Mouse (Mus musculus): ENCODE results near the gene Mycl.

The Mycl gene

DNA sequence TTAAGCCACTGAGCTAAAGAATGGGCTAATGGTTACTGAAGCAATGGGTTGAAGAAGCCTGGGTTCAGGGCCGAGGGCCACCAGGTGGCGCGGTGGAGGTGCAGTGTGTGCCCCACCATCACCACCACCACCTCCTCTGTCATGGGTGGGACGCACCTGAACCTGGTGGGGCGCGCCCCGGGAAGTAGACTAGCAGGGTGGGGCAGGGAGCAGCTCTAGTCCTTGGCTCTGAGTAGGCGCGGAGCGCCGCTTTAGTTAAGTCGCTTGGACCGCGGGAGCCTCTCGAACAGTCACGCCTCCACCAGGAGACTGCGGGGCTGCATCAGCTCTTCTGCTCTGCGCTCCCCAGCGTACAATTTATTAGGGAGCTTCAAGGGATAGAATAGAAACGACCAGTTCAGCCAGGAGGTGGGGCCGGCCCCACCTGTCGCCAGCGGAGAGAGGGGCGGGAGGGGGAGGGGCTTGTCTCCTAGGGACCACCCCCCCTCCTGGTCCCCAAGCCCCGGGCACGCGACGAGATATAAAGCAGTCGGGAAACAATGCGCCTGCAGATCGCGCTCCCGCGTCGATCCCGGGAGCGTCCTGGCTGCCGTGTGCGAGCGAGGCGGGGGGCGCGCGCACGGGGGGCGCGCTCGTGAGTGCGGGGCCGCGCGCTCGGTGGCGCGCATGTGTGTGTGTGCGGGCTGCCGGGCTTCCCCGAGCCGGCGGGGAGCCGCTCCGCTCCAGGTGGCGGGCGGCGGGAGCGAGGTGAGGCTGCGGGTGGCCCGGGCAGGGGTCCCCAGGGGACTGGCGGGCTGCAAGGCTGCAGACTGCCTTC, at the start of gene Mycl:
TSS of gene Mycl (plus strand) at position 249 of the 817 bp plus-strand sequence.
- peak; percentile 48 for DNase-seq (ENCODE audit: low spot score)

DNA sequence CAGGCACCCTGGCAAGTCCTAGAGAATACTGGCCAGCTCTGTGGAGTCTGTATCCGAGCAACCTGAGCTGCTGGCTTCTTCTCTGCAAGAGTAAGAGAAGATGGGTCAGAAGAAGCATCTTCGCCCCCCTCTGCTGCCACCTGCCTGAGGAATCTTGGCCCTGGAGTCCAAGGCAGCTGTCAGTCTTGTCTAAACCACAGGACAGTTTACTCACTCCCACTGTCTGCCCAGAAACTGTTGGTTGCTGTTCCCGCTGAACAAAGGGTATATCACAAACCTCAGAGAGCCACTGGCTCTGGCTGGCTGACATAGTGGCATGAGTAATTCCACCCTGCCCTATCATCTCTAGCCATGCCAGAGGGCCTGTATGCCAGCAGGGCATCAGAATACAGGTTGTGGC, 48.2 kb upstream of the Mycl start:
- DNase-seq (ENCODE audit: low spot score), result no peak

DNA sequence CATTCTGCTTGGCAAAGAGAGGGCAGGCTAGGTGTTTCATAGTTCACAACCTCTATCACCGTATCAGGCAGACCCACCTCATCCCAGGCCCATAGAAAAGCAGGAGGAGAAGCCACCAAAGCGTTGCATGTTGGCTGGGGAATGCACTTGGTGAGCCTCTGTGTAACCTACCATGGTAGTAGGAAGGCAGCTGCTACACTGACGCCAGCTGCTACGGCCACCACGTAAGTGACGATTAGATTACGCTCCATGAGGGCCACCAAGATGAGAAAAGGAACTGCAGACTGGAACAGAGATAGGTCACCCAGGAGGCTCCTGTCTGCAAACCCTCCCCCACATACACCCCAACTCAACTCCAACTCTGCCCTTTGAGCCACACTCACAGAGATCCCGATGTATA, 46.4 kb upstream of the Mycl start:
- DNase-seq (ENCODE audit: low spot score), result no peak

DNA sequence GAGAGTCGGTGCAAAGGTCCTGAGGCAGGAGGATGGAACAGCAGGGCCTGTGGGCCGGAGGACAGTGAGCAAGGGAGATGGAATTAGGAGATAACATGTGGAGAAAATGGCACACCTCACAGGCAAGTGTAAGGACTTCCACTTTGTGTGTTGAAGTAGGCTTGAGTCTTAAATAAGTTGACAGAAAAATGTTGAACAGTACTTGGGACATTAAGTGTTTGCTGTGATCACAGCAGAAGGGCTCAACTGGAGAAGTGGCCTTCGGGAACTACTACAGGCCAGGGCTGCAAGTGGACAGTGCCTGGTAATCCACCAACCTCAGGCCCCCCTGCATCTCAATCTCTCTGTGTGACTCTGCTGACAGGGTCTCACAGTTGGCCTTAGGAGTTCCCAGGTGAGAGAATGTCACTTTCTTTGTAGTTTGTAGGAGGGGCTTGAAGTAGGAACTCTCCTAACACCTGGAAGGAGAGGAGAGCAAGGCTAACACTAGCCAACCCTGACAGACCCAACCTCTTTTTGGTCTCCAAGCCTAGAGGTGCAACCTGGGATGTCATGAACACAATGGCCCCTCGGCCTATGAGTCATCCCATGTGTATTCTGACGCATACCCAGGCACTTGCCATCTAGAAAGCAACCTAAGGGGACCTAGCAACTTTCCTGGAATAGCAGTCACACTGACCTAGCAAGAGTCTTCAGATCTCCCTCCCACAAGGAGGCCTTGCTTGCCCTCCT, 40.6 kb upstream of the Mycl start:
- DNase-seq (ENCODE audit: low spot score), result no peak

DNA sequence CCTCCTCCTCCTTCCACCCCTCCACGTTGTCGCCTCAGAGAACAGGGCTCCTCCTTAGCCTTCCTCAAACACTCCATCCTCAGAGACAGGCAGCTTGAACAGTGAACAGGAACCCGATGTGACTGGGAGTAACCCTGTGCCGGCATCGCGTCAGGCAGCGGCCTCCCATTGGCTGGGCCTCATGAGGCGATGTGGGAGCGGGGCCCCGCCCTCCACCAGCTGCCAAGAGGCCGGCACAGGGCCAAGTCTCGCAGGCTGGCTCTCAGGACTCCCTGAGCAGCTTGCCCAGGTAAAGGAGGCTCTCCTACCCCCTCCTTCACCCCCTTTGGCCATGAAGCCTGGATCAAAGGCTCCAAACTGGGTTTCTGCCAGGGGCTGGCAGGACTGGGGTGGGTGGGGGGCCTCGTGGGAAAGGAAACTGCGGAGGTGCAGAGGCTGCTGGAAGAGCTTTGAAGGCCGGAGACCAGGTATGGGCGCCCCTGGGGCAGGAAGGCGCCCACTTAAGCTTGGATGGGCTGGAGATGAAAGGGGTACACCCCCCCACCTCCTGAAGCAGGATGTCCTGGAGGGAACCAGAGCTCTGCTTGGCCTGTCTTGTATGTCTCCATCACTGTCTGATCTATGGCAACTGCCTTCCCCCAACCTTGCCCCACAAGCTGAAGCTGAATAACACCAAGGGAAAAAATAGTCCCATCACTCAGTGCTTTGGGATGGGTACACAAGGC, 39.9 kb upstream of the Mycl start:
- peak; percentile 84 for DNase-seq (ENCODE audit: low spot score)

DNA sequence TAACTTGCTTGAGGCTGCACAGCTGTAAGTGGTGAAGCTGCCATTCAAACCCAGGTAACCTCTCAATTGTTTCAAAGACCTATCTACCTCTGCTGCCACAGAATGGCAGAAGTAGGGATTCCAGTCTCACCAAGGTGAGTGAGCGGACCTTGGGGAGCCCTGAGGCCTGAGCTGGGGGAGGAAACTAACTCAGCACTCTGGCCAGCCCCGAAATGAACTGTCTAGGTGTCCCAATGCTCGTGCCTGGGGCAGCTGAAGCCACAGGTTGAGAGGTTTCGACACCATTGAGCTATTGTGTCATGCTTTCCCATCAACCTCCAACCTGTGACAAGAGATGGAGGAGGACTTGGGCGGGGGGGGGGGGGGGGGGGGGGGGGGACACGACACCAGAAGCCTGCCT, 39.2 kb upstream of the Mycl start:
- no peak for DNase-seq (ENCODE audit: low spot score)

DNA sequence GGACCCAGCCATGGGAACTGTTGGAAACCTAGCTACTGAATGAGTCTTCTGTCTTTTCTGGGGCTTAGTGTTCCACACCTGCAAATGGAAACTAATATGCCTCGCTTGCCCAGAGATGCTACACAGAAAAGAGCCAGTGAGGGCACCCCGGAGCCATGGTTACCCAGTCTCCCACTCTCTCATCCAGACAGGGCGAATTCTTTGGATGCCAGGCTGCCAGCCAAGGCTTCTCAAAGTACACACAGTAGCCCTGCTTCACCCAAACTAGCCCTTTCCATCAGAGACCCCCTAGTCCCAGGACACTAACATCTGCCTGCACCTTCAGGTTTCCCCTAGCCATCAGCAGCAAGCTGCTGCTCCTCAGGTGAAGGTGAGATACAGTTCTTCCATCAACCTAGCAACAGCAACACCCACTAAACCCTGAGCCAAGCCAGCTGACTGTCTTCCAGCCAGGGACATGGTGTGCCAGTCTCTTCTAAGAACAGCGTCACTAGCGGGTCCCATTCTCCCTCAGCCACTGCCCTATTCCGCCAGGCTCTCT, 36.9 kb upstream of the Mycl start:
- no peak for DNase-seq (ENCODE audit: low spot score)

DNA sequence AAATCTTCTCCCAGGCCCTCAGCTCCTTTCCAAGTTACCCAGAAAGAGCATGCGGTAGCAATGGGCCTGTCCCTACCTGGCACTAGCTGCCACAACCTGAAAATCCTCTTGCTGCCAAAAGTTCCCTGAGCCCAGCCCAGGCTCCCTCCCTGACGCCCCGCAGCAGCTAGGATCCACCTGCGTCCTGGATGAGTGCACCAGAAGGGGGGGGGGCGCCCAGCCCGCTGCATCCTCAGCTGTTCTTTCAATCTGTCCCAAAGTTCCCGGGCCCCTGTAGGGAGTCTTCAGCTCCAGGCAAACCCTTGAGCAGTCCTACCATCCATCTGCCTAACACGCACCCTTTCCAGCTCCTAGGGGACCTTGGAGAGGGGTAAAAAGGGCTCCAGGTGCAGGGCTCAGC, 35.6 kb upstream of the Mycl start:
- no peak for DNase-seq (ENCODE audit: low spot score)

DNA sequence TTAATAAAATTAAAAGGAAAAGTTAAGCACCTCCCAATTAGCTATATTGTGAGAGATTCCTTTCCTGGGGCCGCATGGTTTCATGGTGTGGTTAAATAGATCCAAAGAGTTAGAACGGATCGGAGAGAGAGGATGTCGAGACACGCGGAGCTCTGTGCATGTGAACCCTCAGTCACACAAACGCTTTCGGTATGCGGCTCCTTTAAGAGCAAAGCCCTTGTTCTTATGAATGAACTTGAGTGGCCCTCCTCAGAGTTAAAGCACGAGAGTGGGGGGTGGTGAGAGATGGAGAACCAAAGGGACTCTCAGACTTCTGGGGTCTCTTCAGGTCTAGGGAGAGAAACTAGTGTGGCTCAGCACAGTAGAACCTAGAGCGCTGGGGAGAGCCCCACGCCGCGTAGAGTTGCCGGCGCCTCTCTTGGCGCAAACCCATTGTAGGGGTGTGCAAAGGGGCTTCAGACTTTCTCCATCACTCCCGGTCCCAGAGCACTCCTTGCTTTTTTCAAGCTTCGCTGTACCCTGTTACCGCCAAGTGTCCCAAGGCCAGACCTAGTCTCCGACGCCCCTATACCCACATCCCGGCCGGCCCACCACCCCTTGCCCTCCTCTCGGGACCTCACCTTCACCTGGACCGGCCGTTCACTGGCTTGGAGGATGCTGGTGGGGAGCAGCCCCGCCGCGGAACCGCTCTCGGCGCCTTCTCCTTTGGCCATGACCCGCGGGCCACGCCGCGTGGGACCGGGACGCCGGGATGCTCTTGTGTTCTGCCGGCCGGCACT, 34.9 kb upstream of the Mycl start:
- no peak for DNase-seq (ENCODE audit: low spot score)

DNA sequence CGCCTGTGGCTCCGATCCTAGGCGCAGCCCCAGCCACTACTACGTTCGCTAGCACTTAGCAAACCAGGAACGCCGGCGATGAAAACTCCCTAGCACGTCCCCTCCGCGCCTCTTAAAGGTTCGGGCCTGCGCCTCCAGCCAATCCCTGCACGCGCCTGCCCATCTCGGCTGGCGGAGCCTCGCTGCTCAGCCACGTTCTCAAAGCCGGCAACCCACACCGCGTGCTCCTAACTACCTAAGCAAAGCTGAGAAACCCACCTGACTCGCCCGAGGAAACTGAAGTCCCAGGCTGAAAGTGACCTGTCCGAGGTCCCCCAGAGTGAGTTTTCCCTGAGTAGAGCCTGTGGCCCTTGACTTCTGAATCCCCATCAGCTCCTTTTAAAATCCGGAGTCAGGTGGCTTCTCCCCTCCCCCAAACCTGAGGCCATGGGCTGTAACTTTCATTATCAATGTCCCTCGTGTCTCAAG, 34.3 kb upstream of the Mycl start, which contains the start of gene Mfsd2a:
TSS of gene Mfsd2a (minus strand) at position 89 of the 468 bp plus-strand sequence.
- peak; percentile 68 for DNase-seq (ENCODE audit: low spot score)

DNA sequence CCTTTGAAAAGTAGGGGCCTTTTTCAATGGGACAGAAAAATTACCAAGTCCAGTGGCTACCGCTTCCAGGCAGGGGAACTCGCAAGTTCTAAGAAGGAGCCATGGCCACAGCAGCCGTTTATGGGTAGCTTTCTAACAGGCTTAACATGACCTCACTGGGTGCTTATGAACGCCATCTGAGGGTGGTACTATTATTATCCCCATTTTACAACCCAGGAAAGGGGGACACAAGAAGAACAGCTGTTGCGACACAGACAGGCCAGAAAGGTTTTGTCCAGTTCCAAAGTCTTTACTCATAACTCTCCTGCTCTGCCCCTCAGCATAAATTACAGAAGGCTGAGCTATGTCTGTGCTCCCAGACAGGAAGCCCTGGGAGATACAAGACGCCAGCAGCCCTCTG, 33.9 kb upstream of the Mycl start:
- DNase-seq (ENCODE audit: low spot score), result no peak

DNA sequence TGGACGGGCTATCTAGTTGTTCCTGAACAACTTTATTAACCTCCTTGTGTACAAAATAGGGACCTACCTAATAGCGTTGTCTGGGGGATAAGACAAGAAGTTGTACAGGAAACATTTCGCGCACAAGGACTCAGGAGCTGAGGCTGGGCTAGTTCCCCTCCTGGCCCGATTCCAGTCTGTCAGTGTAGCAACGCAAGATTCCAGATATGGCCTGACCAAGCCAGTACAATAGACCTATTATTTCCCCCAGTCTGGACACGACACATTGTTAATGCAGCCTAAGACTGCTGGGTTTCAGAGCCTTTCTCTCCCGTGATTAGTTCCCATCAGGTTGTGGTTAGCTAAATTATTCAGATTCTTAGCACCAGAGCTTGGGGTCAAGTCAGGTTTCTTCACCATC, 32.7 kb upstream of the Mycl start:
- DNase-seq (ENCODE audit: low spot score), result no peak

DNA sequence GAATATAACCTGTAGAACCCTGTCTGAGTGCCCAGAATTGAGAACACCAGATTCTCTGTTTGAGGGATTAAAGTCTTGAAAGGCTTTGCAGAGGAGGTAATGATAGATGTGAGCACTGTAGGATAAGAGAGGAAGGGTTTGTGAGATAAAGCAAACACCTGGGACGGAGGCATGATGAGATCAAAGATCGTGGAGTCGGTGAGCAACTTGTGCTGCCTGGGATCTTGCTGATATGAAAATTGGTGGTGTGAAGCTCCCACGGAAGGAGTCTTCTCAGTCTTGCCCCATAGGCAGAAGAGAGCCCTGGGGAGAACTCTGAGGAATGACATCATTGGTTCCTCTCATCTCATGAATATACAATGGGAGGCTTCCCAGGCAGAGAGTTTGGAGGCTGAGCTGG, 27.3 kb upstream of the Mycl start:
- no peak for DNase-seq (ENCODE audit: low spot score)

DNA sequence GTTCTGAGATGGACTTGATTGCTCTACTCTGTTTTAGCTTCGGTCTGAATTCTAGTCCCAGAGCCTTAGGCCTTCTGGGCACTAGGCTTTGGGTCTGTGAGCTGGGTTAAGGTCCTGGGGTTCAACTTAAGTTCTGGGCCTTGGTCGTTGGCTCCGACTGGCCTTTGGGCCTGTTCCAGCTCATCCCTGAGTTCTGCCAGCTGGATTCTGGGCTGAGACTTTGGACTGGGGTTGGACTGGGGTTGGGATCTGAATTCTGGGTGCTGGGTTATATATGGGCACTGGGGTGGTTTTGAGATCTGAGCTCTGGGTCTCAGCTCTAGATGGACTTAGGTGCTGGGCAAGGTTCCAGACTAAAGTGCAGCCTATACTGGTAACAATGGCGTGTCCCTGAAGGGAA, 24.3 kb upstream of the Mycl start:
- no peak for DNase-seq (ENCODE audit: low spot score)

DNA sequence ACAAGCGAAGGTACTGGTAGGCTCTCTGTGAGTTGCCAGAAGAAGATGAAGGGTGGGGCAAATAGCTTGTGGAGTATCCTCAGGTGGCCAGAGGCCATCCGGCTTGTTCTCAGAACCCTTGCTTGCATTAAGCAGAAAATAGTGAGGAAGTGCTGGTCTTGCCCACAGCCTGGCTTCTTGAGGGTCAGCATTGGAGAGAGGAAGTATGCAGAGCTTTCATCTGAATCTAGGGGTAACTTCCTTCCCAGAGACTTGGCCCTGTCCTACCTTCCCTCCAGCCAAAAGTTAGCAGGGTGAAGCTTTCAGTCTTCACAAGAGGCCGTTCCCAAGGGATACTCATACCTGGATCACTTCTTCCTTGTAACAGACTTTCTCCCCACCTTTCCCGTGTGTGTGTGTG, 23.8 kb upstream of the Mycl start:
- DNase-seq (ENCODE audit: low spot score), result no peak

DNA sequence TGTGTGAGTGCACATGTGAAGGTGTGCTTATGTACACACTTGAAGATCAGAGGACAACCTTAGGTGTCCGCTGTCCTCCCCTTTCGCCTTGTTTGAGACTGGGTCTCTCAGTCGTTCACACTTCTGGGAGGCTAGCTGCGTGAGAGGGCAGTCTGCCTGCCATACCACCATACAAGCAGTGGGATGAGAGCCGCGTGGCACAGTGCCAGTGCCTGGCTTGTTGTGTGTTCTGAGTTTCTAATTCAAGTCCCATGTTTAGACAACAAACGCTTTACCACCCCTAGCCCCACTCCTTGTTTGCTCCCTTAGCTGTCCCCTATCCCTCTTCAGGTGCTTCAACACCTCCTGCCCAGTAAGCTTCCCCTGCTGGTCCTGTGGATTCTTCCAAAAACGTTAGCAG, 23.4 kb upstream of the Mycl start:
- DNase-seq (ENCODE audit: low spot score), result no peak

DNA sequence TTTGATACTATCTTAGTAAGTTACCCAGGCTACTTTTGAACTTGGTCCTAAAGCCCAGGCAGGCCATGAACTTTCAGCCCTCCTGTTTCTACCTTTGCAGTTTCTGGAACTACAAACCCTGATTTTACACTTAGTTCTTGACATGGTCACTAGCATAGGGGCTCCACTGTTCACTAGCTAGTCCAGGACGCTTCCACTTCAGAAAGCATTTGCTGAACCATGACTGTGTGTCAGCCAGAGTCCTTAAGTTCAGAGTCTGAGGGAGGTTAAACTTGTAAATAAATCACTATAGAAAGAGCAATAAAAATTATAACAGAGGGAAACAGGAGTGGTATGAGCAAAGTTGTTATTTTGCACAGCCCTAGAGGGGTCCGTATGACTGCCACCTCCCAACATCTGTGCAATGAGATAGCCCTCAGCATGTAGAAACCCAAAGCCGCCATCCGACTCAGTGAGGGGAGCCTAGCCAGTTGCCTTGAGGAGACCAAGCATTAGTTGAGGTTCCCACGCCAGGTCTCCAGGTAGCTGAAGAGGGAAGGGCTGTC, 20.4 kb upstream of the Mycl start:
- no peak for DNase-seq (ENCODE audit: low spot score)

DNA sequence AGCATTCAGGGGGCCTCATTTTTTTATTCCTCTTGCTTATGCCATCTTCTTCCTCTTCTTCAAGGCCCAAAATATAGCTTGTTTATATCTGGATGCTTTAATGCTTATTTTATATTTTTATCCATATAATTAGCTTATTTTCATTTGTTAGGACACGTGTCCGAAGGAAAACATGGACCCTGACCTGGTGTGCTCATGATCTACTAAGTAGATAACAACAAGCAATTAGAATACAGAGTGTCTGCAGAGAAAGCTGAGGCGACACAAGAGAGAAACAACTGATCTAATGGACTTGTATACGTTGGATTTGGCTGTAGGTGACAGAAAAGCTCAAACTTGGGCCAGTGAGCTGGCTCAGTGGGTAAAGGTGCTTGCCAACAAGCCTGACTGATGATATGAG, 18.6 kb upstream of the Mycl start:
- no peak for DNase-seq (ENCODE audit: low spot score)

DNA sequence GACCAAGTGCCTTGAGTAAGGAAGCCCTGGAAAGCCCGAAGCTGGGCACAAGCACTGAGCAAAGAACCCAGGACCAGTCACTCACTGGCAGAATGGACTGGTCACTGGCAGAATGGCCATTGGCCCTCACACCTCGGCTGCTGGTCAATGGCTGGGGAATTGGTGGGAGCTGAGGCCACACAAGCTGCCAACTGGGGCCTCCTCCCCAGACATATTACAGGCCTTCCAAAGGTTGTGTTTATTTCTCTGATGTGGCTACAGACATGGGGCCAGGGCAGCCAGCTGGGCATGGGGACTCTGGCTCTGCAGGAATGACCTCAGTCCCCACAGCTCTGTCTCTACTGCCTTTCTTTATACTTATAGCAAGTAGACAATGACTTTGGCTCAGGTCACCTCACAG, 16.6 kb upstream of the Mycl start:
- no peak for DNase-seq (ENCODE audit: low spot score)

DNA sequence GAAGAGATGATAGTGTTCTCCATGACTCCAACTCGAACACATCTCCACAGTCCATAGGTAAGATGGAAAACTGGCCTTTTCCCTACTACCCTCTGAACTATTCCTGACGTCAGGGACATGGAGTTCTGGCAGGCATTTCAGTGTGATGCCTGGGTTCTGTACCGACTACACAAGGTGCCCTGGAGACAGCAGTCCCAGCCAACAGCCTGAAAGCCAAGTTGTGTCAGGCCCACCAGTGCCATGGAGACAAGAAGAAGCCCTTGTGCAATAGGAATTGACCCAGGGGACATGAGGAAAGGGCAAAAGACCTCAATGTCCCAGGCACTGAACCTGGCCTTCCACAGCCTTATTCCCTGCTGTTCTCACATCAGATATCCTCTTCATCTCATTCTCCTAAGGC, 15.6 kb upstream of the Mycl start:
- DNase-seq (ENCODE audit: low spot score), result no peak

DNA sequence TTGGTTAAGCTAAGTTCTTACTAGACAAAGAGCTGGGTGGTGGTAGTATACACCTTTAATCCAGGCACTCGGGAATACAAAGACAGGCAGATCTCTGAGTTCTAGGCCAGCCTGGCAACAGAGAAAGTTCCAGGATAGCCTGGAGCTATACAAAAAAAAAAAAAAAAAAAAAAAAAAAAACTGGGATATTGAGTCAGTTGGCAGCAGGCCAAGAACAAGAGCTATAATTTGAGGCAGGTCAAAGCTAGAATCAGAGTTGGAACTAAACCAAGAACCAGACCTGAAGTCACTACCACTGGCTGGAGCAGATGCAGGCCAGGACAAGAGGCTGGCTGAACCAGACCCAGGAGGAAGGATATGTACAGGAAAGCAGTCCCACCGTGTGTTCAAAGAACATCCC, 14.8 kb upstream of the Mycl start:
- no peak for DNase-seq (ENCODE audit: low spot score)
